Mouse (Mus musculus): ENCODE measurements around the gene Grb10.

DNA sequence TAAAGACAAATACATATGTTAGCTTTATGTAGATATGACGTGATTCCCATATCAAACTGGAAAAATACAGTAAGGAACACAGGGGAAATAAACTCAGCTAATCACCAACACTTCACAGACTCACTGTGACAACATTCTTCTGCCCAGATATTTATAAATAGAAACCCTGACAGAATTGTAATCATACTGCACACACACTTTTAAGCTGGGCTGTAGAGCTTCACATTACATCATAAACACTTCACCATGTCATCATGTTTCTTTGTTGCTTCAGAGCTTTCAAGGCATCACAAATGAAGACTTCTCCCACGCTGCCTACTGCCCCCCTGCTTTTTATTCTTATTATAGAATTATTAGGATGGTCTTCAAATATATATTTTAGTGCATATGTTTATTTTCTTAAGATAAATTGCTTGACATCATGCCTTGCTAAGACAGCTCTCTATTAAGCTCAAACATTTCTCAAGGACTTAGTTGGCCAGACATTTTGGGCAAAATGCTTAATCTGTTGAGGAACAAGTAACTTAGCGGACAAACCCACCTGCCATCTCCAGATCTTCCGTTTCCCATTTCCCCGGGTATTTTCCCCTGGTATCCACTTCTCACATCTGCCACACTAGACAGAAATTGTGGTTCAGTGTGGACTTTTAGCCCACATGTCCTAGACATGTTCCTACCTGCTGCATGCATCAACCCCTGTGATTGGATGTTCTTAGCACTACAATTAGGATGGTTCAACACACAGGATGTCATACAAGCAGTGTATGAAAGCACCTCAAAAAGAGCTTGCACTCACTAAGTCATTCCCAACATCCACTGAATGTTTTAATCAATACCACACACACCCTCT is 81.0 kb downstream of the Grb10 start:
- TF ChIP-seq POLR2A (IDR thresholded peaks at IDR 0.05; ENCODE audit: extremely low read depth, insufficient read depth, low read length) (no peak), CTCF (IDR thresholded peaks at IDR 0.05; ENCODE audit: extremely low read depth, insufficient read depth, low read length) (no peak)

Data from cortical plate, adult 2 months (tissue).